Mouse (Mus musculus) induced T-regulatory cell, adult 2 months (primary cell): ENCODE measurements at regions not wholly inside any gene's neighbourhood (a gene's known extent, or its start where the extent isn't known, plus 50 kb on each side); places are given as distances from the start of the nearest gene placed in this dataset.
A peak's percentile ranks its signal among the peaks of the same experiment; 100 is the strongest.

Source experiments
- DNase-seq: peaks from one replicate; pipeline ENCODE4 v3.0.0-alpha.2; 2012; ENCODE audit warnings: low read depth

DNA sequence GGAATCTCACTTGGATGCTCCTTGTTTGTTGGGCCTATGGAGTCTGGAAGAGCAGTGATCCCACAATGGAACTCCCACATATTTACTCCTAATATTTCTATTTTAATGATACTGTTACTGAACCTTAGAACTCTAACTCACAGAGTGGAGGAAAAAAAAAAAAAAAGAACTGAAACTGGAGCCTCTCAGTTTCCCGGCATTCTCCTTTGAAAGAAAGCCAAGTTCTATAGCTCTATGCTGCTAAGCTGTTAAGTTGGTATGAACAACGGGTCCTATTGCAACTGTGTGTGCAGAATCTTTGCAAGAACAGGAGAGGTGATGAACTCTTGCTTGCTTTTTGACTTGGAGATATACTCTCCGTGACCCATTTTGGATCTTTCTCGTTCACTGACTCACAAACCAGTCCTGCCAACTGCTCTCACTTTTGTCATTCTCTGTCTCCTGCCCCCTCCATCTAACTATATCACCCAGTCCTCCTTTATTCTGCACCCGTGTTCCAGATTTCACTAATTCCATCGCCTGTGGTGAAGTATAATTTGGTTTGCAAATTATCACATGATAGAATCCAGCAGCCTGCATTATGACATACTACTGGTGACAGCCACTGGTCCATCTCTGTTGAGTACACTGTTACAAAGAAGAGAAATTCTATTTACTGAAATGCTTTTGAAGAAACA, 92.6 kb upstream of the Ctsc start:
- DNase-seq, result no peak

DNA sequence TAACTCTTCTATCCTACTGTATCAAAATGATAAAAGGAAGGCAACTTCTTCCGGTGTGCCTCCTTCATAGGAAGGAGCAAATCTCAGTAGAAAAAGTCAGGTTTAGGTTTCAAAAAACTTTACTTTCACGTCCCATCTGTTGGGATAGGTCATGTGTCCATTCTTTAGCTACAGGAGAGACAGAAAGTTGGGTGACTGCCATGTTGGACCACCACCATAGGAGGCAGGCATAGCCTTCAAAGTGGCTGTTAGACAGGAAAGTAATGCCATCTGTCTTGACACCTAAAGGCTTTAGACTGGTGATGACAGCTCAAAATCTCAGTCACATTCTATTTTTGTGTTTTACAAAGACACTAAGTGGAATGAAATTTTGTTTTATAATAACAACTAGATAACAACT, 90.3 kb upstream of the Ctsc start:
- DNase-seq, result no peak

DNA sequence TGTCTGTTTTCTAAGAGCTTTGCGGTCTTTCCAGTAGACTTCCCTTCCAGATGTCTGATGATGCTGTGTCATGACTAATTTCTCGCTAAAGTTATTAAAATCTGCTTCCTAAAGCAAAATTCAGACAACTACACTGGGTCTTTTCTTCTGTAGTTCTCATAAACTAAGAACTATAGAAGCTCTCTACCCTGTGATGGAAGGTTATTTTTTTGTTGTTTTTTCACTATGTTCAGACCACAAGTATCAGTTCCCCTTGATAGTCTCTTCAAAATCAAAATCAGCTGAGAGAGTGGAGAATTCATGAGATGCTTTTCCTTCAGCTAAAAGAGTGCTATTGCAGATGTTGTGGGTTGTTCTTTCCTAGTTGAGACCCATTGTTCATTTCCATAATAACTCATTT, 85.1 kb upstream of the Ctsc start:
- DNase-seq, result no peak

DNA sequence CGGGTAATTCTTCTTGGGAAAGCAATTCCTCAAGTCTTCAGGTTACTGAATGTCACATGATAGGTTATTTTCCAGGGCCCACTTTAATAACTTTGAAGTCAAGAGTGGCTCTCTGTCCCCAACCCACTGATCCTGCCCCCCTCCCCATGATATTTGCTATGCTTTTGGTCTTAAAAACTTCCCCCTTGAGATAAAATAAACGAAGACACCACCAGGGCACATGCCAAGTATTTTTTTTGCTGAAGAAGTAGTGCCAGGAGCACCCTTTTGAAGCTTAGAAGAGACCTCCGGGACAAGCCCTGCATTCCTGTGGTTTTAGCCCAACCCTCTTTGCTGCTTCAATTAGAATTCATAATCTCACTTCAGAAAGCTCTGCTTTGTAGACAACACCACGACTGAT, 78.8 kb upstream of the Ctsc start:
- no peak for DNase-seq

DNA sequence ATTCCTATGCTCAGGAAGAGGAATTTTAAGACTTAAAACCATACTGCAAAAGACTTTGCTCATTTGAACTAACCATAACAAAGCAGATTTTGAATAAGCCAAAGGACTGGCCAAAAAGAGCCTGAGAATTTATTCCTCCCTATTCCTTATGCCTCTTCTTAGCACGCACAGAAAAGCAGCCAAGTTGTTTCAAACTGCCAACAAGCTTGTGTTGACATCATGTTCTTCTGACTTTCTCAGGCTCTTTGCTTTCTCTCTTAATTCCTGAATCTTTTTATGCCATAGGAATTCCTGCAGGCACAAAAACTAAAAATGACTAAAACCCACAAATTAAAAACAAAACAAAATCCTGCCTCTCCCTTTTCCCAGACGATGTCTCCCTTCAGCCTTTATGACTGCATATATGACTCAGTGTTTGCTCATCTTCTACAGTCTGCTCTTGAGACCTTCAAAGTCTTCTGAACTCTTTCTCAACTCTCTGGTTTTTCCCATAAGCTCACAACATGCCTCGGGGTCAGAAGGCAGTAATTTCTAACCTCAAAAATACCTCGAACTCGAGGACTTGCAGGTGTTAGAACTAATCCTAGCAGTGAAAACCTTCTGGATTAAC, 77.9 kb upstream of the Ctsc start:
- no peak for DNase-seq

DNA sequence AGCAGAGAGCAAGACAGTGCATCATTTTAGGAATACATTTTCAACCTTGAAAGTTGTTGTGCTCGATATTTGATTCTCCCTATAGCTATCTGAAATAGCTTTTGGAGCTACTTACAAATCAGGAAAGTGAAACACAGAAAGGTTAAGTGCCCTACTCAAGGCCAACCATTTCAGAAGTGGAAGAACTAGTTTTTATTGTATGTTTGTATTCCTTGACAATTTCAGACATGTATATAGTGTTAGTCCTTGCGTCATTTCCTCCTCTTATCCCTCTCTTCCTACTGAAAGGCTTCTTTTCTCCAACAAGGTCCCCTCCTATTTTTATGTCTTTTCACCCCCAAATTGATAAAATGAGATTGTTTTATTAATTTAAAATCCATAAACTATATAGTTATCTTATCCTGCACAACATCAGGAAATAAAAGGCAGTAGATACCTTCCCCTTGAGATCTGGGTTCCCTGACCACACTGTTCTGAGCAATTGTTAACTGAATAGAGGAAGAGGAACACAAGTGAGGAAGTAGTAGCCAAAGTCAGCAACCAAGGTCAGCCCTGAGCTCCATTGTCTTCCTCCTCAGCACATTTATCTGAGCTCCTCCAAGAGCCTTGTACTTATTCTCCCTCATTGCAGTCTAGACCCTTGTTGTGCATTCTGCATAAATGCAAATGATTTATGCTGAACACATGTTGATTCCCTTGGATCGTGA, 76.1 kb upstream of the Ctsc start:
- DNase-seq, result no peak

DNA sequence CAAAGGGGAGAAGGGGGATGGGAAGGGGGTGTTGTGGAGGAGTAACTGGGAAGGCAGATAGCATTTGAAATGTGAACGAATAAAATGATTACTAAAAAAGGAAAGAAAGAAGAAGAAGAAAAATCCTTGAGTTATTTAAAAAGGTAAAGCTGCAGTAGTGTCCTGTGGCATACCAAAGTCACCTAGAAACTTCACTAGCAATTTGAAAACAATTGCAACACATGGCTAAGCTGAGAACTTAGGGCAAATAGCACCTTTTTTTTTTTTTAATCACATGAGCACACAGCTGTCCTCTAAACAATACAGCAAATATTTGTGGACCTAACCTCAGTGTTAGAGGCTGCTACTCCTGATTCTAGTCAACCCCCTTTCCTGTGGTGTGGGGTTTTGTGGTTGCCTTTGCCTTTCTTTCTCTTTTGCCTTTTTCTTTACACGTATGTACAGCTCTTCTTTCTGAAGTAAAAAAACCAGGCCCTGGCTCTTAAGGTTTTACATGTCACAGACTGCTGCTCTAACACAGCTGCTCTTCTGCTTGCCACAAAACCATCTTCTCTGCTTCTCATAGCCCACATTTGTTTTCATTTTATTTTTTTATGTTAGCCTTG, 71.6 kb upstream of the Ctsc start:
- peak; percentile 66 for DNase-seq

DNA sequence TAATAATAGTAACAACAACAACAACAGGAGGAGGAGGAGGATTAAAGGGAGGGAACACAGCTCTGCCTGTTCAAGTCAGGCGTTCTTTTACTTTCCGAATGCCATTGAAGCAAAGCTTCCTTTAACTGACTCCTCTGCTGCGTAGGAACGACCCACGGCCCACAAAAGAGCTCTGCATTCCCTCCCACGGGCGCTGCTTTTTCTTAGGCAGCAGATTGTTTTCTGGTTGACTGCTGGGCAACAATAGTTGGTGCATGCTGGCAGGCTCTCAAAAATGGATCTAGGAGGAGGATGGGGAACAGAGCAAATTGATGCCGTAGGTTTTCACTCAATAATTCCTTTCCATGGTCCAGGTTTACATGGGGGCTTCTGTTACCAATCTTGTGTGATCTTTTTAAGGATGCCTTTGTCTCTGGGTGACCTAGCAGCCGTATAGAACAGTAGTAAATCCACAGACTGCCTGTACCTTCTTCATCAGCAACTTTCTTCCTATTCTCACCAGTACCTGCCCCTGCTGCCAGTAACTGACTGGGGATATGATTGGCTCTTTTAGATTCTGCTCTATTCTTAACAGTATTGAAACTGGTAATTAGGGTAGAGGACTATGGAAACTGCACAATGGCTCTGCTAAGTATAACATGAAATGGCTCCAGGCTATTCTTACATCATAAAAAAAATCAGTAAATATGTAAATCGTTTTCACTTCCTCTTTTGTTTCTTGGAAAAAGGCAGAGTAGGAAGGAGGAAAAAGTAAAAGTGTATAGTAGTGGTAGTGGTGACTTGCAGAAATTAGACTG, 70.8 kb upstream of the Ctsc start:
- DNase-seq, result peak; percentile 44

DNA sequence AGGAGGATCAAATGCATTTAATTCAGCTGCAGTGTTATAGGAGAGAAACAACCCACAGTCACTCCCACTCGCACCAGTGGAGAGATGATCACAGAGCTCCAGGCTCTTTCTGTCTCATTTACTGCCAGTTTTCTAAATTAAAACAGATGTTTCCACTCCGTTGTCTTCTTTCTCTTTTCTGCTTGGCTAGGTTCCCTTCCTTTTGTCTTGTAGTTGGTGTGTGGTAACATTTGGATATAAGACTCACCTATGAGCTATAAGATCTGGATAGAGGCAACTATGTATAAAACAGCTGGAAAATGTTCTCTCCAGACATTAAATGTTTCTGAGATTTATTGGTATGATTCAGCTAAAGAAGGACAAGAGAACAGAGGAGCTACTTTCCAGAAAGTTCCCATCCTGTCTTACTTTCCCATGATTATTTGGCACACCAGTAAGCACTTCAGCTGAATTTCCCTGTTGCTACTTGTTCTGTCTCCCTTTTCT, 63.1 kb upstream of the Ctsc start:
- no peak for DNase-seq

DNA sequence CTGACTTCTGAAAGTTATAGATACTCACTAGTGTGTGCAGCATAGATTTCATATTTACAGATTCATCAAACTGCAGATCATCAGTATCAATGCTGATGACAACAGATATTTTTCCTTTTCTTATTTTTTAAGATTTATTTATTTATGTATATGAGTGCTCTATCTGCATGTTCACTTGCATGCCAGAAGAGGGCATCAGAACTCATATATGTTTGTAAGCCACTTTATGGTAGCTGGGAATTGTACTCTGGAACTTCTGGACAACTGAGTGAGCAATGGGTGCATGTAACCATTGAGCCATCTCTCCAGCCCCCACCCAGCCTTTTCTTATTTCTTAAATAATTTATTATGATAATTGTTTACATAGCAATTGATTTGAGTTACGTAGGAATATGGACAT, 62.5 kb upstream of the Ctsc start:
- DNase-seq, result peak; percentile 17

DNA sequence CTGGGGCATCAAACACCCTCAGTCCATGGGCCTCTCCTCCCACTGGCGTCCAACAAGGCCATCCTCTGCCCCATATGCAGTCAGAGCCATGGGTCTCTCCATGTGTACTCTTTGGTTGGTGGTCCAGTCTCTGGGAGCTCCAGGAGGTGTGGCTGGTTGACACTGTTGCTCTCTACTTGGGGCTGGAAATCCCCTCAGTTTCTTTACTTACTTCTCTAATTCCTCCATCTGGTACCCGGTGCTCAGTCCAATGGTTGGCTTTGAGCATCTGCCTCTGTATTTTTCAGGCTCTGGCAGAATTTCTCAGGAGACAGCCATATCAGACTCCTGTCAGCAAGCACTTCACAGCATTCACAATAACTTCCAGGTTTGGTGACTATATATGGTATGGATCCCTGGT, 55.7 kb upstream of the Ctsc start:
- no peak for DNase-seq

DNA sequence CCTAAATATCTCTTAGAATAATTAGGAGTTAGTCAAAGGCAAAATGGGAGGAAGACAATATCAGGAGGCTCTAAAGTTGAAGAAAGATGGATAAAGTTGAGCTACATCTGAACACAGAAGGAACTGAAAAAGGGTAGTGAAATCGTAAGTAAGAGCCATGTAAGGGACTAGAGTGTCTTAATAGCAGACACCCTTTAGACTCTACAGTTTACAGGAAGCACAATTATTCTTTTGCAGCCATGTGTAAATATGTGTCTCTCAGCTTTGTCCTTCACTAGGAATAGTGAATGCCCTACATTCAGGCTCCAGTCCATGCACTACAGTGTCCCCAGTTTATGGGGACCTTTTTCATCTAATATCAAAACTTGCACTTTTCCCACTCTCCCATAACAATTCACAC, 52.1 kb upstream of the Ctsc start:
- no peak for DNase-seq
